Mouse (Mus musculus): ENCODE results near the gene Obscn.

GRCm38 (mm10) chr11:59151729-59152128 is 15.5 kb upstream of the Obscn start:
- TF ChIP-seq POLR2A (IDR thresholded peaks at IDR 0.05; ENCODE audit: insufficient read depth, low read depth, low read length) (no peak), CTCF (IDR thresholded peaks at IDR 0.05; ENCODE audit: insufficient read depth, low read depth, low read length) (no peak)

Measured in olfactory bulb, adult 2 months (tissue).